Mouse (Mus musculus): ENCODE measurements around the gene Gprin1. TPM values are rescaled to one million over a fixed set of nuclear protein-coding genes. Genes with fewer than 3 reads are reported as not detected.
A peak's percentile ranks its signal among the peaks of the same experiment; 100 is the strongest.

Gprin1 gene
- total RNA-seq, 1 experiment from 2014 or later, result not detected

DNA sequence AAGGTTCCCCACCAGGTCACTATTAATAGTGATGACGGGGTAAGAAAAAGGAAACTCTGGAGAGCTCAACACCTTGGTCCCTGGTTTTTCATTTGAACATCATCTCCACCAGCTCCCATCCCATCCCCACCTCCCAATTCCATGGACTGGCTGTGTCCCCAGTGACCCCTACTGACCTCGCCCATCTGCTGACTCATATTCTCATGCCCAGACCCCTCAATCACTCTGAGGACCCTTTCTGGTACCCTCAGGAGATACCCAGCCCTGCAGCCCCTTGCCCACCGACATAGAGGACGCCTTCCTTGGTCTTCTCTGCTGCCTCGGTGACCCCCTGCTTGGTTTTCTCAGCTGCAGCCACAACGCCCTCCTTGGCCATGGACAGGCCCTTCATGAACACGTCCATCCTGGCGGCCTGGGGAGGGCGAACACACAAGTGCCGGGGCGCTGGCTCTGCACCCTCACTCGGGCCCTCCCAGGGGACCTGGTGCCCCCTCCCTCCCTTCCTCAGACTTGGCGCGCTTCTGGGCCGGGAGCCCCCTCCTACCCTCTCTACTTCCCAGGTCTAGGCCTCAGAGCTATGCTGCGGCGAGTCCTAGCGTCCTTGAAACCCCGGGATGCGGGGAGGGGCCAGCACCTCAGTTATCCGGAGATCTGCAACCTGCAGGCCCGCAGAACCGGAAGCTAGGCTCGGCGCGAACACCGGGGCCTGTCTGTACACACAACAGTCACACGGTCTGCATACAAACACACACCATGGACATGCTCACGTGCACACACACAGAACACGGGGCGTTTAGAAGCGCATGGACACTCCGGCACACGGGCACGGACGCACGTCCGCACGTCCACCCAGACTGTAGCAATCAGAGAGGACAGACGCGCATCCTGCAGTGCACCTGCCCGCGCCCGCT is 15.9 kb upstream of the Gprin1 start:
- ATAC-seq (replicated peaks; ENCODE audit: insufficient number of reproducible peaks, low FRiP score, low TSS enrichment, poor library complexity, severe bottlenecking), result no peak

DNA sequence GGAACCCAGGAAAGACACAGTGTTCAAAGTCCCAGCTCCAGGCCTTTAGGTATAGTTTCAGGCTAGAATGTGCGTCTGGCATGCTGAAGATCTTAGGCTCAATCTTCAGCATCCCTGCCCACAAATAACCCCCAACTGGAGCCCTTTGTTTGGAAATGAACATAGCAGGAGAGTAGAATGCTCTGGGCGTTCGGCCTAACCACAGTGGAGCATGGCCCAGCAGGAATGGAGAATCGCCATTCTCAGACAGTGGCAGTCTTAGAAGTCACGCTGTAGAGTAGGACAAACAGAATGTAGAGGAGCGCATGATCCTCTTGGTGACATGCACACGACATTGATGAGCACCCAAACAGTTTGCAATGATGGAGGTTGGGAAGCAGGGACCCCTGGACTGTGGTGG is 11.2 kb upstream of the Gprin1 start:
- no peak for ATAC-seq (replicated peaks; ENCODE audit: insufficient number of reproducible peaks, low FRiP score, low TSS enrichment, poor library complexity, severe bottlenecking)

GRCm38 (mm10) chr13:54760164-54760795 is 10.6 kb upstream of the Gprin1 start:
- ATAC-seq (replicated peaks; ENCODE audit: insufficient number of reproducible peaks, low FRiP score, low TSS enrichment, poor library complexity, severe bottlenecking), result no peak

- ATAC-seq (replicated peaks; ENCODE audit: insufficient number of reproducible peaks, low FRiP score, low TSS enrichment, poor library complexity, severe bottlenecking), result no peak
These were observed 9.8 kb upstream of the Gprin1 start for GRCm38 (mm10) chr13:54759496-54759895.

DNA sequence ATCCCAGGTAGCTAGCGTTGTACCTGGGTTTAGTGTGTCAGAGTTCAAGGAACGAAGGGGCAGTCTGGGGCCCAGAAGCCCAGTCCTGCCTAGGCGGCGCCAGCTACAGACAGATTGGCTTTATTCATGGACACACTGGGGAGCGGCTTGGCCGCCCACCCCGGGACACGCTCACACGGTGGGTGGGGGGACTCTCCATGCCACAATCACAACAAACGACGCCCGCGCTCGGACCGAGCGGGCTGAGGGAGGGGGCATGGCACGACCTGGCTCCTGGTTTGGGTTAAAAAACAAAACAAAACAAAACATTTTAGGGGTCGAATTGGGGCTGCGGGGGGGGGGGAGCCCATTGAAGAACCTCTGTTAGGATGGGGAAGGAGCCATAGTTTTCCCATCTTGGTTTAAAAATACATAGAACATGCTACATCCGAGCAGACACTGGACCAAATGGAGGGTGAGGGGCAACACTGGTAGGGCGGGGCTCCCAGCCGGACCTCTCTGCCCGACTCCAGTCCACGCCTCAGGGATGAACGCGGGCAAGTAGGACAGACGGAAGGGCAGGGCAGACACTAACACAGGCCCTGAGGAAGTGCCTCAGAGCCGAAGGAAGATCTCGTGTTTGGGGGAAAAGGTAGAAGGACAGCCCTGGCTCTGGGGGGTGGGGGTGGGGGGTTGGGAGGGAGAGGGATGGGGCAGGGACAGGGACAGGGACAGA is 9.2 kb upstream of the Gprin1 start:
- ATAC-seq (replicated peaks; ENCODE audit: insufficient number of reproducible peaks, low FRiP score, low TSS enrichment, poor library complexity, severe bottlenecking), result no peak

GRCm38 (mm10) chr13:54758045-54758755 is 8.5 kb upstream of the Gprin1 start:
- peak; percentile 75 for ATAC-seq (replicated peaks; ENCODE audit: insufficient number of reproducible peaks, low FRiP score, low TSS enrichment, poor library complexity, severe bottlenecking)

DNA sequence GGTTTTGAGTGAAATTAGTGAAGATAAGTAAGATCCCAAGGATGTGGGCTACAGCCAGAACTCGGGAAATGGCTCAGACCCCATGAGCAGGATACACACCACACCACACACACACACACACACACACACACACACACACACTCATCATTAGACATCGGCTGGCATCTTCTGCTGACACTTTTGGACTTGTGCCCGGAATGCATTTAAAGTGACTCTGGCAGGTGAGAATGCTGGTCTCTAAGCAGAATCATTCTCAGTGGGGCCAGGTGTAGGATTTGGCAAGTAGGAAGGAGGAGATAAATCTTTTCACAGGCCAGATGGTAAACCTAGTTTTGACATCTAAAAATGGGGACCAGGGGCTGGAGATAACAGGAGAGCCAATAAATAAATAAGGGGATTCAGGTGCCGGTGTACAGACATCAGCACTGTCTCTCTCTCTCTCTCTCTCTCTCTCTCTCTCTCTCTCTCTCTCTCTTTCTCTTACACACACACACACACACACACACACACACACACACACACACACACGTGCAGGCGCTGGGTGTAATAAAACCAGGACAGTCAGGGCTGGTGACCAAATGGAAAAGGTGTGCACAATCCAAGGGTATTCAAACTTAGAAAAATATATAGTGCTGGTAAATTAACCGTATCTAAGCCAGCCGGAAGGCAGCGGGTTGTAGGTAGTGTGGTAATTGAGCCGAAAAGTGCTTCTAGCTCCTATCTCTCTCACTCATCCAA is 7.6 kb upstream of the Gprin1 start:
- no peak for ATAC-seq (replicated peaks; ENCODE audit: insufficient number of reproducible peaks, low FRiP score, low TSS enrichment, poor library complexity, severe bottlenecking)

DNA sequence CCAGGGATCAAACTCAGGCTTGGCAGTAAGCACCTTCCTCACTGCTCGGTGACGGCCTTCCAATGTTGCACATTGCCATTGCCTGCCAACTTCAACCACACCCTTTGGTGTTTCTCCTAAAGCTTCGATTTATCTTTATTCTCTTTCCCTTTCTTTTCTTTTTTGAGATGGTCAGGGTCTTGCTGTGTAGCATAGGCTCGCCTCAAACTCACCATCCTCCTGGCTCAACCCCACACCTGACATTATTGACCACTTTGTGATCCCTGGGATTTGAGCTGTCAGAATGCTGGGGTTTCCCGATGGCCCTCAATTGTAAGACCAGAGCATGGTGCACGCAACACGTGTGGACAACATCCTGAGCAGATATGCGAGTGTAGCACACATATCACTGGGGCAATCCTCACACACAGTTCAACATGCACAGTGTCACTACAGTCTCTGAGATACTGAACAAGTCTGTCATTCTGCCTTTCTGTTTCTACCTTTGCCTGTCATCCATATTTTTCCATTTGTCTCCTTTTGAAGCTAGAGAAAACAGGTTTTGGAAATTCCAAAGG is 6.6 kb upstream of the Gprin1 start:
- ATAC-seq (replicated peaks; ENCODE audit: insufficient number of reproducible peaks, low FRiP score, low TSS enrichment, poor library complexity, severe bottlenecking), result no peak

DNA sequence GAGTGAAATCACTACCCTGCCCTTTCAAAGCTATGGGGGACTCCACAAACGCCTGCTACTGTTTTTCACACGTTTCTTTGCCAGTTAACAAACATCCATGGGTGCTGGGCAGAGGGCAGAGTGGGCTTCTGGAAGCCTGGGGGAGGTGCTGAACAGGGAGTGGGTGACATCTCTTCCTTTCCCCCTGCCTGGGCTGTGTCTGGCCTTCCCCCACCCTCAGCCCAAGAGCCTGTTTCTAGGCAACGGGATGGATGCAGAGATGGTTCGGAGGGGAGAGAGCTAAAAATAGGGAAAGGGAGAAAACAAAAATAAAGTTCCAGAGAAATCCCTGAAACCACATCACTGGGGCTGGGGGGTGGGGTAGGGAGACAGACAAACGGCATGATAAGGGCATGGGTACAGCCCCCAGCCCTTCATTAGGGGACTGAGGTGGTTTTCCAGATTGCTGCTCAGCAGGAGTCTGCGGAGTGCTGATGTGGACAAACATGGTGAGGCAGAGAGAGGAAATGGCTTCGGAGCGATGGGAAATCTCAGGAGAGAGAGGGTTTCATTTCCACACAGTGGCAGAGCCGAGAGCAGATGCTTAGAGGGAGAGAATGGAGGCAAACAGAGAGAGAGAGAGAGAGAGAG is 5.6 kb upstream of the Gprin1 start:
- ATAC-seq (replicated peaks; ENCODE audit: insufficient number of reproducible peaks, low FRiP score, low TSS enrichment, poor library complexity, severe bottlenecking), result no peak

GRCm38 (mm10) chr13:54754169-54755080 is 4.8 kb upstream of the Gprin1 start:
- no peak for ATAC-seq (replicated peaks; ENCODE audit: insufficient number of reproducible peaks, low FRiP score, low TSS enrichment, poor library complexity, severe bottlenecking)

GRCm38 (mm10) chr13:54753733-54754132 is 4.1 kb upstream of the Gprin1 start:
- no peak for ATAC-seq (replicated peaks; ENCODE audit: insufficient number of reproducible peaks, low FRiP score, low TSS enrichment, poor library complexity, severe bottlenecking)

- no peak for ATAC-seq (replicated peaks; ENCODE audit: insufficient number of reproducible peaks, low FRiP score, low TSS enrichment, poor library complexity, severe bottlenecking)
These were observed 3.0 kb upstream of the Gprin1 start for GRCm38 (mm10) chr13:54752656-54753055.

GRCm38 (mm10) chr13:54750699-54751098 is 1.0 kb upstream of the Gprin1 start:
- no peak for ATAC-seq (replicated peaks; ENCODE audit: insufficient number of reproducible peaks, low FRiP score, low TSS enrichment, poor library complexity, severe bottlenecking)

GRCm38 (mm10) chr13:54749061-54749863 is 412 bp downstream of the Gprin1 start:
- no peak for ATAC-seq (replicated peaks; ENCODE audit: insufficient number of reproducible peaks, low FRiP score, low TSS enrichment, poor library complexity, severe bottlenecking)

- no peak for ATAC-seq (replicated peaks; ENCODE audit: insufficient number of reproducible peaks, low FRiP score, low TSS enrichment, poor library complexity, severe bottlenecking)
These were observed 983 bp downstream of the Gprin1 start for GRCm38 (mm10) chr13:54748721-54749060.

DNA sequence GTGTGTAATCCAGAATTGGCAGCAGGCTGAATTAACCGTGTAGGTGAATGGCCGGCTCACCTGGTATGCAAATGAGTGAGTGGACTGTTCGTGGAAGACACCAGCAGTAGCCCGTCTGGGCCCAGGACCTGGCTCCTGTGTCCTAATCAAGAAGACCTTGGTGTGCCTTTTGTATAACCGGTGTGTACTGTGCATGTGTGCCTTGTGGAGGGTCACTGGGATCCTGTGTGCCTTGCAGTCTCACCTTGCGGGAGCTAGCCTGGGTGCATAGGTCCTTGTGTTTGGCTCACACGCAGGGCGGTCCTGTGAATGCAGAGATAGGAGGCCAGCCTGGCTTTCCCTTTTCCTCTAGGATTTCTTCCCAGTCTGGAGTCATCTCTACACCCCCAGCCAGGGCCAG is 1.5 kb downstream of the Gprin1 start:
- ATAC-seq (replicated peaks; ENCODE audit: insufficient number of reproducible peaks, low FRiP score, low TSS enrichment, poor library complexity, severe bottlenecking), result no peak
